Mouse (Mus musculus) small intestine, adult 2 months (tissue): ENCODE measurements around the gene Ptch2.

Experiments used
- CTCF ChIP-seq: fragments of 200-500 bp; IDR thresholded peaks from 2 replicates; pipeline ENCODE4 v1.5.1; 2012; ENCODE audit warnings: low read depth, mild to moderate bottlenecking, control low read depth, inconsistent platforms, low read length, moderate library complexity, mixed read lengths; ENCODE audit not compliant: insufficient replicate concordance, insufficient read length; ENCODE audit errors: extremely low read depth
- POLR2A ChIP-seq: fragments of 200-500 bp; IDR thresholded peaks from 2 replicates; pipeline ENCODE4 v1.6.1; 2012; ENCODE audit warnings: low read depth, mild to moderate bottlenecking, control low read depth, inconsistent platforms, low read length, moderate library complexity

DNA sequence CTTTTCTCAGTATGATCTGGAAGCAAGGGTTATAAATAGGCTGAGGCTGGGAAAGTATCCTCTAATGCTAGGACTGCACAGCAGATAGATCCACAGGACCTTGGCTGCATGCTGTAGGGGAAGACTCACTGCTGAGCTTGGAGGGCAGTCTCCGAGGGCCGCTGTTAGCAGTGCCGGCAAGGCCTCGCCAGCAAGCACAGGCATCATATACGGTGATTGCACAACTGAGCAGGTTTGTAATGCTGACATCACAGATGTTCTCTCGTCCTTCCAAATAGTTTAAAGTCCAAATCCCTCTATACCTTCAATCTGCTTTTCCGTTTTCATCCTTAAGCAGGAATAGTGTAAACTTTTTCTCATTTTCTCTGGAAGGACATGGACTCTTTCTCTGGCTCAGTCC is 27.8 kb upstream of the Ptch2 start:
- no peak for TF ChIP-seq POLR2A
- no peak for TF ChIP-seq CTCF
